Mouse (Mus musculus) embryo, embryonic 11 days (tissue): ENCODE results near the gene Ubxn6.

Experiments used
- DNase-seq: peaks from one replicate; pipeline ENCODE4 v3.0.0-alpha.2; 2015

The Ubxn6 gene

DNA sequence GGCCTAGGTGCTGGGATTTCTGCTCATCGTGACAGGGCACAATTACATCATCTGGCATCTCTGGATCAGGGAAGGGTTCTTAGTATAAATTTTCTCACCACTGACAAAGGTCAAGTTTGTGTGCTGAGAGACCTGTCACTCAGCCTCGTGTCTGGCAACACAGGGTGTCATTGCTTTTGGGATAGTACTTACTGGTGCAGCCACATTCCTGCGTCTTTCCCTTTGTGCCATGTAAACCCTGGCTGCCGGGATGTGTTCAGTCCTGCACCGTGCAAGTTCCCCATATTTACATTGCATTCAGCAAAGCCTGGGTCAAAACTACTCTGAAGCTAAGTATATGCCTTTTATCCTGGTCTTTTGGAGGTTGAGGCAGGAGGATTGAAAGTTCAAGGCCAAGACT, 23.5 kb downstream of the Ubxn6 start:
- no peak for DNase-seq

DNA sequence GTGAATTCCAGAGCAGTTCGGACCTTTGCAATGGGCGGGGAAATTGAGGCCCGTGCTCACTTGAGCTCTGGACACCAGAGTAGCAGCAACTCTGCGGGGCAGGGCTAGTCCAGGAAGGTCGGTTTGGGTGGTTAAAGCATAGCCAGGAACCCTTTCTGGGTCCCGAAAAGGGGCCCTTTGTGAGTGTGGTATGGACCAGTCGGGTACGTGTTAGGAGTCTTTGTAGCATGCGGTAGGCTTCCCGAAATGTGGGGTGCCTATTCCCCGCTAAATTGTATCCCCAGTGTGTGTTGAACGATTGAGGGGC, 34.0 kb downstream of the Ubxn6 start:
- DNase-seq: peak; percentile 32

DNA sequence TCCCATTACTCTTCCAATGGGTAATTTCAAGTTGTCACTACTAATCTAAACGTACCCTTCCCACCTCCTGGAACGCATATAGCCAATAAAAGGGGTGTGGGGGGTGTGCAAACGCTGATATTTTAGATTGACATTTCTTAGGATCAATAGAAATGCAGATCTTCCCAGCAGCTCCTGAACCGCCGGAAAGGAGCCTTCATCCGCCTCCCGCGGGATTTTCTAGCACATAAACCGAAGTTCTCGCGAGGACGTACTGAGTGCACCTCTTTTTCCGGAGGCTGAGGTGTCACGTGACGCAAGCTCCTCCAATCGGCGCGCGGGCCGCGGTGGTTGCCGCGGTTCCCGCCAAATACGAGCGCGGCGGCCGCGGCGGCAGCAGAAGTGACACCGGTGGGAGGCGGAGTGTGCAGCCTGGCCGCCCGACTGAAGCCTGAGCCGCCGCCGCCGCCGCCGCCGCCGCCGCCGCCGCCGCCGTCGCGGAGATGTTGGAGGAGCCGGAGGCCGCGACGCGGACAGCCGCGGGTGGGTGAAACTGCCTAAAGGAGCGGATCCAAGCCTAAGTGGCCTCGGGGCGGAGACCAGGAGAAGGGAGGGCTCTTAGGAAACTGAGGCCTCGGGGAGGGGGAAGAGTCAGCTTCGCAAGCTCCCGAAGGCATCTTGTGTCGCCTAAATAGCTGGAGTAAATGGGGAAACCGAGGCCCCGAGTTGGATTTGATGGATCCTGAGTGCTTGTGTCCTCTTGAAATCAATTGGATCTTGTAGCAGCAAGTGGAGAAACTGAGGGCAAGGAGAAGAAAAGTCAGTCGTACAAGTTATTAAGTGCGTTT, 34.6 kb downstream of the Ubxn6 start, which contains the start of gene Chaf1a:
Gene Chaf1a (plus strand): TSS at position 410 of the 827 bp plus-strand sequence.
- peak; percentile 100 for DNase-seq

DNA sequence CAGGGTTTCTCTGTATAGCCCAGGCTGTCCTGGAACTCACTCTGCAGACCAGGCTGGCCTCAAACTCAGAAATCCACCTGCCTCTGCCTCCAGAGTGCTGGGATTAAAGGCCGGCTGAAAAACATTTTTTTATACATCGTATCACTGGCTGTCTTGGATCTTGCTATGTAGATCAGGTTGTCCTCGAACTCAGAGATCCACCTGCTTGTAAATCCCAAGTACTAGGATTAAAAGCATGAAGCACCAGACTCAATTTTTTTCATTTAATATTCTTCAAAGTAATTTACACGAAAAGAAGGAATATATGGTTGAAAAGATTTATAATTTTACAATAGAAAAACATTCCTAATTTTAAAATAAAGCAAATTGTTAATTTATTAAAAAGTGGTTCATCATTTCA, 35.5 kb downstream of the Ubxn6 start:
- no peak for DNase-seq

DNA sequence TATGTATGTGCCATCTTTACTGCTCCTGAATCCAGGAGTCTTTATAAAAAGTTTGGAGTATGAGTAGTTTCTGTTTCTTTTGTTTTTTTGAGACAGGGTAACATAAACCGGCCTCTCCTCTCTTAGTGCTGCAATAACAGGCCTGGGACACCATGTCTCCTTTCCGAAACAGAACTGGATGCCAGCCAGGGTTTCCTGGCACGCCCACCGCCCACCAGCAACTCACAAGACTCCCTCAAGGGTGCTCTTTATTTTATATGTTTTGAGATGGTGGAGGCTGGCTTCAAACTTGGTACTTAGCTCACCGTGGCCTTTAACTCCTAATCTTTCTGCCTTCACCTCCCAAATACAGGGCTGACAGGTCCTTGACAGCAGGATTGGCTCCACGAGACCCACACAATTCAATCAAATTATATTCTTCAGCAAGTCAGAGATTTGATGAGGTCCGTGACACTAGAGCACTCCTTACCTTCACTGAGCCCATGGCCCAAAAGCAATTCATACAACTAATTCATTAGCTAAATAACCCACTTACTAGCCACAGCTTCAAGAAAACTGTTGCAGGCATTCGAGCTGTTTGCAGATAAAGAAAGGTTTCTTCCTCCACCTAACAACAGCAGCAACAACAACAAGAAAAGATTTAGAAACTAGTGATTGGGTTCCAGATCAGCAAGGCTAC, 36.1 kb downstream of the Ubxn6 start:
- DNase-seq: no peak

DNA sequence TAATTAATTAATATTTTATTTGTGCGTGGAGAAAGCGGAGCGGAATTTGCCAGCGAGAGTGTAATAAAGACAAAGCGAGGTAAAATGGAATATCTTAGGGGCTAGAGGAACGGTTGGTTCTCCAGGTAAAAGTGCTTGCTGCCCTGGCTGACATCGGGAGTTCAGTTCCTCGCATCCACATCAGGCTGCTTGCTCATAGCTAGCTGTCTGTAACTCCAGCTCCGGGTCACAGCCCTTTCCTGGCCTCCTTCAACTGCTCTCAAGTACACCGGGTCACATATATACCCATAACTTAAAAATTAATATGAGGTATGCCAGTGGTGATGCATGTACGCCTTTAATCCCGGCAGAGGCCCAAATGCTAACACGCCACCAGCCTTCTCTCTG, 37.9 kb downstream of the Ubxn6 start:
- no peak for DNase-seq

DNA sequence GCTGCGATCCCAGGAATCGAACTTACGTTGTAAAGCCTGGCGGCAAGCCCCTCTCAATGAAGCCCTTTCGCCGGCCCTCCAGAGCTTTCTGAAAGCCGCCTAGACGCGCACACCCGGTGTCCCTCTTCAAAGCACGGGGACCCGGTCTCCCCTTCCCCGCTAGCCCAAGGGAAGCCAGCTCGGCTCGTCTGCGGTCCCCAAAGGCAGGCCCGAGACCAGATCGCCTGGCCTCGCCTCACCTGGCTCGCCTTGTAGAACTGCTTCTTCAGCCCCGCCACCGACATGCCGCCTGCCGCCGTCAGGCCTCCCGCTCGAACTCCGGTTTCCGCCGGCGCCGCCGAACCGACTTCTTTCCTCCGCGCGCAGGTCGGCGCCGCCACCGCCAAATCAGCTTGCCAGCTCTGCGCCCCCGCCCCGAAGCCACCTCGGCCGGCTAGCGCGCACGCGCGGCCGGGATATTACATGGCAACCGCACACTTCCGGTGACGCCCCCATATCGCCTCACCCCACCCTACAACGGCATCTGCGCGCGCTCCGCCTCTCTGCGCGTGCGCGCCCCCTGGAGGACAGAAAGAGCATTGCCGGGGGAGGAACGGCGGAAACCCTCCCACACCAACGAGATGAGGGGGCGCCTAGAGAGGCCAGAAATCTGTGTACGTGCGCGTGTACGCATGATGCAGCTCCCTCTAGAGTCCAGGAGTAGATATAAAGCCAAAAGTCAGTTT, 38.5 kb downstream of the Ubxn6 start, which contains the start of gene Sh3gl1:
Gene Sh3gl1 (minus strand): TSS at position 460 of the 725 bp plus-strand sequence.
- DNase-seq: peak; percentile 99

DNA sequence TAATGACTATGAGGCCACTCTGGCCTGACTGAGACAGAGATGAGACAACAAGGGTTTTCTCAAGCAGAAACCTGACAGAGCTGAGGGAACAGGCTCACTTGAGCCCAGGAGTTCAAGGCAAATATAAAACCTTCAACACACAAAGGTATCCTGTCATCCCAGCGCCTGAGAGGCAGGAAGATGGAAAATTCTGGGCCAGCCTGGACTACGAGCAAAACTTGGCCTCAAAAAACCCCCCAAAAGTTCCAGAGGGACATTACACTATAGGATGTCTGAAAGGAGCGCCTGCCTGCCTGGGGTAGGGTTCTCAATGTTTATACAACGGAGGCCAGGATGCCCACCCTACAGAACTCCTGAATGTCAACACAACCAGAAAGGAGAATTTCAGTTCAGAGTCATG, 39.6 kb downstream of the Ubxn6 start:
- DNase-seq: no peak

DNA sequence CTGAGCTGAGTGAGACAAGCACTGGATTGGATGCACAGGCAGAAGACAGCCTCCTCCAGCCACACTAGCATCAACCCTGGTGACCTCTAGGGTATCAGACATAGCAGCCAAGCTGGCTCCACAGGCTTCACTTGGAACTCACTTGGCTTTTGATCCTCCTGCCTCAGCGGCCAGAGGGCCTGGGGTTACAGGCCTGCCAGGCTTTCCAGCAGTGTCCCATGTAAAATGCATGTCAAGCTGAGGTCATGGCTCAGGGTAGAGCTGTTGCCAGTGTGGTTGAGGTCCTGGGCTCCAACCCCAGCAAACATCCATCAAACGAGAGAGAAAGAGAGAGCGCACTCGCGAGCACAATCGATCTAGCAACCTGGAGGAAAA, 40.1 kb downstream of the Ubxn6 start:
- no peak for DNase-seq

DNA sequence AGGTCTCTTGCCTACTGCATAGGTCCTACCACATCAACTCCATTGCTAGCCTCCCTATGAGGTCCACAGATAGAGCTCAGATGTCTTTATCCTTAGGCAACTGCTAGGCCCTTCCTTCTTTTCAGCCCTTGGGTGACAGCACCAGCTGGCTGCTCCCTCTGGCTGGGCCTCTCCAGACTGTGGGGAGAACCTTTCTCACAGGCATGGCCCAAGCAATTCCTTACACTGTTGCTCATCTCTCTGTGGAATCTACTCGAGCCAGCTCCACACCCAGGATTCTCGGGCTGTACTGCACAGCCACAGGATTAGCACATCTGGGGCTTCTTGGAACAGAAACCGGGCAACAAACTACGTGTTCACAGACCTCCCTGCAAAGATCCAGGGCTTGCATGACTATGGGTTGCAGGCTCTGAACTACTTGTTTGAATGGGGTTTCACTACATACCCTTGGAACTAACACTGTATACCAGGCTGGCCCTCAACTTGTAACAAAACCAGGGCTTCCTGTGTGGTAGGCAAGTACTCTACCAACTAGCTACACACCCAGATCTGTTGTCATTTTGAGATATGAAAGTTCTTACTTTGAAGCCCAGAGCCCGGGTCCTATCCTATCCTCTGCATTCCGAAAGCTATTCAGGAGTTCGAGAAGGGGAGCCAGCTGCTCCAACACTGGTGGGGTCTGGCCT, 40.6 kb downstream of the Ubxn6 start:
- no peak for DNase-seq

DNA sequence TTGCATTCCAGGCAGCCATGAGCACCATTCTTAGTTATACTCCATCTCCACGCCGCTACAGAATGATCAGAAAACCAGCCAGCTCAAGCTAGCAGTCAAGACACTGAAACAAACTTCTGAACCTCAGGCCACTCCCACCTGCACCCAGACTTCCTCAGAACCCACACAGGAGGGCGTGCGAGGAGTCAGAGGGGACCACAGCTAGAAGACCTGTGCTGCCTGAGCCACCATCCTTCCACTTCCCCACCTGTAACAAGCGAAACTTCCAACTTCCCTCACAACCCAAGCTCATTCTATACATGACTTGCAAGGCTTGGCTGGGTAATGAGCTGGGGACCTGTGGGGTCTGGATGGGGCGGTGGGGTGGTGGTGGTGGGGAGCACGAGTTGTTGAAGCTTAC, 42.0 kb downstream of the Ubxn6 start:
- no peak for DNase-seq

DNA sequence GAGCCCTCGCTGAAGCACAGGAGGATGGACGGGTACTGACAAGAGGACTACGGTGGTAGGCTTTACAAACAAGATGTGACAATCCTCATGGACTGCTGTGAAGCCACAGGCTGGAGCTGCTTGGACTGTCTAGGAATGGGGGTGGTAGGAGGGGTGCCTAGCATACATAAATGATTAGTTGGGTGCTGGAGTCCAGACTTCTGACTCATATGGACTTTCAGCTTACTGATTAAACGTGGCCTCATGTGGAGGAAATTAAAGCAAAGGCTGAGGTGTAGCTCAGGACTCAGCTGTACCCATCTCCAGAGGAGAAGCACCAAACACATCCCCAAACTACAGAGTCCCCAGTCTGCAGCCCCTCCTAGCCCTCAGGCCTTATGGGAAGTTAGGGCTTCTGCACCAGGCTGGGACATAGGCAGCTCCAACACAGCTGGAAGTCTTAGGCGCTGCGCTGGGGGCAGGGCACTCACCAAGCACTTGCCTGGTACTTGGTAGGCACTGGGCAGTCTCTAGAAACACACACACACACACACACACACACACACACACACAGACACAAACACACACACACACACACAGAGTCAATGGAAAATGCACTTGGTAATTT, 42.6 kb downstream of the Ubxn6 start:
- DNase-seq: no peak

DNA sequence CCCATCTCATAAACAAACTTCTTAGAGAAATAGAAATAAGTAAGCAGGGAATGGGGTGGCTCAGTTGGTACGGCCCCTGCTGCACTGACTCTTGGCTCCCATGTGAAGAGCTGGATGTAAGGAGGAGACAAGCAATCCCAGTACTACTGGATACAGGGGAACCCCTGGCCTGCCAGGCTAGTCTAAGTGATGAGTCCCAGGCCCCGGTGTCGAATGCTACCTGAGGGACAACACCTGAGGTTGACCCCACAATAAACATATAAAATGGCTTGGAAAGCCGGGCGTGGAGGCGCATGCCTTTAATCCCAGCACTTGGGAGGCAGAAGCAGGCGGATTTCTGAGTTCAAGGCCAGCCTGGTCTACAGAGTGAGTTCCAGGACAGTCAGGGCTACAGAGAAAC, 43.4 kb downstream of the Ubxn6 start:
- no peak for DNase-seq

DNA sequence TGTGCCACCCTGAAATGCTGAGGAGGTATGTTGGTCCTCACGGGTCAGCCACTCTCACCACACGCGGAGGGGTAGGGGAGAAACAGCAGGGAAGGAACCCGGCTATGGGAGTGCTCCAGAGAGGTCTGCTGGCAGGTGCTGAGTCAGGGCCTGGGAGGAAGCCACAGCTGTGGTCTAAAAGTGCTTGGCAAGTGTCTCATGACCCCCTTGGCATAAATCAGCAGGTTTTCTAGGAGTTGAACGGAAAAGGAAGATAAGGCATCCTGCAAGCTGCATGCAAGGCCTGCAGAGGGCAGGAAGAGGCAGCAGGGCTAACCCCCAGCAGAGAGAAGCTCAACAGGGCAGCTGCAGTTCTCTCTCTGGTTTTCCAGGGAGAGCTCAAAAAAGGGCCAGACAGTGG, 43.9 kb downstream of the Ubxn6 start:
- no peak for DNase-seq

DNA sequence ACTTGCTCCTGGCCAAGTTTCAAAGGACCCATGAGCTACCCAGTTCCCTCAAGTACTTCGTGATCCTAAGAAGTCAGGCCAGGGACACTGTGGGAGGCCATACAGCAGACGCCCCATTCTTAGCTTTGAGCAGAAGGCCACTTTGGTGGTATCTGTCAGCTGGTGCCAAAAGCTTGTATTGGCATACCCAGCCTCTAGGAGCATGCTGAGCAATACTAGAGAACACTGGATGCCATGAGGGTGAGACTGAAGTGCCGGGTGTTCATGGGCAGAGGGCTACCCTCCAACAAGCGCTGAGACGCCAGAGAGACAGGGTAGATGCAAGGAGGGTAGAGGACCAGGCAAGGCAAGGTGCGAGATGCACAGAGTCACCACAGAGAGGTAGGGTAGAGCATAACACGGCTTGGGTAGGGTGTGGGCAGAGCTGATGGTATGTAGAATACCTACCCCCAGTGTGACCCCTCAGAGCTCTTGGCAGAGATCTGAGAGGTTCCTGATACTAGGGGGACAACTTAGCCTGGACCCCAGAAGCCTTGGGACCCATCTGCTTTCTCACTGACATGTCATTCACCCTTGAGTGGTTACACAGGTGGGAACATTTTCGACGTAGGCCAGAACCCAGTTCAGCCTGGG, 44.5 kb downstream of the Ubxn6 start:
- DNase-seq: no peak

DNA sequence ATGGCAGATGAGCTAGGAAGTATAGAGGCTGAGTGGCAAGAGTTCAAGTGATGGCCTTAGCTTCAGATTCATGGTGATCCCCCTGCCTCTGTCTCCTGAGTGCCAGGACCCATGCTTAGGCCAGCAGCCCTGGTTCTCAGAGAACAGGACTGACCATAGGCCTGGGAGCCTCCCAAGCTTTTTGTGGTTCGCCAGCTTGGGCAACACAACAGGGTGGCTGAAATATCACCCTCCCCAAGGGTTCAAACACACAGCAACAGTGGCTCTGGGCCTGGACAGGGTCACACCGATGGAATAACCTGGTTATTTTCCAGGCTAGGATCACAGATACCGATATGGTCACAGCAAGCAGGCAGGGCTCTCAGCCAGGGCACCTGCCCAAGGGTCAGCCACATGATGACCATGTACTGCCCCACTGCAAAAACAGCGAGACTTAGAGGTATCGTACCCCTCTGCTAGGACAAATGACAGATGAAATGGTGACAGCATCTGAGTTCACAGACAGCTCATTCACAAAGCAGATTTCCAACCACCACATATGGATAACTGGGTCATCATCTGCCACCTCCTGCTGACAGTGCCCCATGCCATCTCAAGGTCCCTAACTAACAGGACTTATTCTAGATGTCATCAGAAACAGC, 46.9 kb downstream of the Ubxn6 start:
- DNase-seq: no peak

DNA sequence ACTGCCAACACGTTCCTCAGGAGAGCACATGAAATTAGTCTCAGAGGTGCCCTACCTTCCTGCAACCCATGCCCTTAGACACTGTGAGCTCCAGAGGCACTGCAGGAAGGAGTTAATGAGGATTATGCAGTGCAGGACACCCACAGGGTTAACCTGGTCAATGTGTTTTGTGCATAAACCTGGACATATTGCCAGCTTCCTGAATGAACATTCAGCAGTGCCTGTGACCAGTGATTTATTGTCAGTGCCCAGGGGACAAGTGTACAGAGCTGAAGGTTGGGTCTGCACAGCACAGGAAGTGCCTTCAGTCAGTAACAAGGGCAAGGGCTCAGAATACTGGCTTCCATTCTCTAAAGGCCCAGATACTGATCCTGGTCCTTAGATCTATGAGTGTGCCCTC, 47.9 kb downstream of the Ubxn6 start:
- DNase-seq: no peak

DNA sequence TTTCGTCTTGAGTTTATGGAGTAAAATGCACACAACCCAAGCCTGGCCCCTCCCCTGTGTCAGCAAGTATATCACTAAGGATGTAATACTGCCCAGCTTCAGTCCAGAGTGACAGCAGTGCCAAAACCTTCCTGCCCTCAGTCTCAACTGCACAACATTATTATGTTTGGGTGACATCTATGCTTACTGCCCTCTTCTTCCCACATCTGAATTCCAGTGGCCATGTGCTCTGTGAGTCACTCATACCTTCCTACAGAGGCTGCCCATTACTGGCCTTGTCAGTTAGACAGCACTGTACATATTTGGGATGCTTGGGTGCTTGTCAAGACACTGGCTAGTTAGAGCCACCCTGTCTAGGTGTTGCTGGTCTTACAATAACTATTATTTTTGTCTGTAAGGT, 48.5 kb downstream of the Ubxn6 start:
- DNase-seq: no peak

DNA sequence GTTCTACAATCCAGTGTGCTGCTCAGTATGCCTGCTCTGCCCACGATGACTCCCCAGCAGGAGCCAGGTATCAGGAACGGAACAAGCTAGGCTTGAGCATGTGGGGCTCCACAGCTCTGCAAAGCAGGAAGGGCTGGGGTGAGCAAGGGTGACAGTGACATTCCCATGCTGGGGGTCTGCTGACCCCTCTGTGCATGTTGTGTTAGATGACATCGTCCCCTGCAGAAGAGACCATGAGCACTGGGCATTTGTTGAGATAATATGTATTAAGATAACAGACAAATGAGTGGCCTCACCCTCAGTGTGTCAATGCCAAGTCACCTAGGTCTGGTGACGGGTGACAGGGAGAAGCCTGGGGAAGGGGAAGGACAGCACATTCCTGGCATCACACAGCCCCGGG, 49.9 kb downstream of the Ubxn6 start:
- no peak for DNase-seq

DNA sequence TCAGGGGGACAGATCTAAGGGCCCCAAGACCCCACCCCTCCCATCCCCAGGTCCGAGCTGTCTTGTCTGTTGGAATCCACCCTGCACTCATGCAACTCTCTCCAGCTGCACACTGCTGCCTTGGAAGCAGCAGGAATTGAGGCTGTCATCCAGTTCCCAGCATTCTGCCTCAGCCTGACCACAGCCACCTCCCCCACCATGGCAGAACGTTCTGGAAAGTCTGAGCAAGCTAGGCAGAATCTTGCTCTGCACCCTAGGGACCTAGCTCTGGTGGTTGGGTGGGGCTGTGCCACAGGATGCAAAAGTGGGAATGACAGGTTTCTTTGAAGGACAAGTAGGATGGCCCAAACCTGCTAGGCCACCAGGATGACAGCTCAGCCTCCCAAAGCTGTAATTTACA, 50.4 kb downstream of the Ubxn6 start:
- no peak for DNase-seq

DNA sequence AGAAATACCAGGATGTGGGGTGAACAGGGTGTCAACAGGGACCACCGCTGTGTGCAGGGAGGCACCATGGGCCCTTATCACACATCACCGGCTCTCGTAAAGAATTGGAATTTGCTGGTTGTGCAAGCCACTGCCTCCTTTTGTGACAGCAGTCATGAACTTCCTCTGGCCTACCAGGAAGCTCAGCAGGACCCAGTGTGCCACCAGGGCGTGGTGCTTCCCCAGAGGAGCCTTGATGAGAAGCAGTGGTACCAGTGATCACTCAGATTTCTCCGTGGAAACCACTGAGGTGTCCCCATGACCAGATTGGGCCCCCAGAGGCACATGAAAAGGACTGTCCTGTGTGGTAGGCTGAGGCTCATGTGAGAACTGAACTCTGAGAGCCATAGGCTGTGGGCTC, 51.4 kb downstream of the Ubxn6 start:
- no peak for DNase-seq

DNA sequence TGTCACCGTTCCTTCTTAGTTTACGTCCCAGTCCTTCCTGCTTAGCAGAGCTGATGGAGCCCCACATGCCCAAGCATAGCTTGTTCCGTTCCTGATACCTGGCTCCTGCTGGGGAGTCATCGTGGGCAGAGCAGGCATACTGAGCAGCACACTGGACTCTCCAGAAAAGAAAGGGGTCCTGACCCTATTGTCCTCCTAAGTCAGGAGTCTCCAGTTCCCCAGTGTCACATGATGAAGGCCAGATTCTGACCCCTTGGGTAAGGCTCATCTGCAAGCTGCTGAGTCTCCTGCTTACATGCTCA, 51.9 kb downstream of the Ubxn6 start:
- no peak for DNase-seq
